Mouse (Mus musculus): ENCODE data around the gene Abca4. TPM values are rescaled to one million over a fixed set of nuclear protein-coding genes. Genes with fewer than 3 reads are reported as not detected.
A peak's percentile ranks its signal among the peaks of the same experiment; 100 is the strongest.

Abca4 gene
- polyA plus RNA-seq, 1 experiment from 2014 or later = 0.44 TPM

- Histone ChIP-seq H3K27ac (replicated peaks) (peak overlapping the region; percentile 56), H3K9ac (ENCODE audit: low read length) (no peak overlapping the region), H3K4me2 (replicated peaks; ENCODE audit: low read depth) (no peak overlapping the region), H3K4me1 (replicated peaks; ENCODE audit: control insufficient read depth, insufficient read depth) (peaks cover 3% of the 10 kb centered on the region), H3K27me3 (ENCODE audit: control insufficient read depth, insufficient read depth, low read length) (no peaks in the 10 kb centered on the region), H3K36me3 (ENCODE audit: control insufficient read depth, insufficient read depth, low read length) (no peaks in the 10 kb centered on the region), H3K4me3 (ENCODE audit: low read depth, low read length) (no peak overlapping the region), H3K9me3 (ENCODE audit: control insufficient read depth, low read length) (no peaks in the 10 kb centered on the region)
- DNase-seq (ENCODE audit: low spot score) (no peak), ATAC-seq (ENCODE audit: low FRiP score, low TSS enrichment) (0 out of 2 replicates have a peak, but pooled peaks have one; percentile 35)
- 67% methylated on average over 15 of the region's 15 CpGs for WGBS
- TF ChIP-seq EP300 (optimal IDR thresholded peaks at IDR 0.05) (no peak), CTCF (IDR thresholded peaks at IDR 0.05; ENCODE audit: low read depth) (peak; percentile 20; the same call in 1 of the 2 replicates)
Observed at GRCm38 (mm10) chr3:122208296-122209225, 164.3 kb downstream of the Abca4 start.

GRCm38 (mm10) chr3:122209511-122209910 lies 165.3 kb downstream of the Abca4 start:
- no peak for TF ChIP-seq EP300 (optimal IDR thresholded peaks at IDR 0.05)
- TF ChIP-seq CTCF (IDR thresholded peaks at IDR 0.05; ENCODE audit: low read depth) = no peak
- no peak for DNase-seq (ENCODE audit: low spot score)
- Histone ChIP-seq H3K27me3 (ENCODE audit: control insufficient read depth, insufficient read depth, low read length) (no peaks in the 10 kb centered on the region), H3K4me1 (replicated peaks; ENCODE audit: control insufficient read depth, insufficient read depth) (peaks cover 3% of the 10 kb centered on the region), H3K4me2 (replicated peaks; ENCODE audit: low read depth) (no peak overlapping the region), H3K27ac (replicated peaks) (no peak overlapping the region), H3K9me3 (ENCODE audit: control insufficient read depth, low read length) (no peaks in the 10 kb centered on the region), H3K4me3 (ENCODE audit: low read depth, low read length) (no peak overlapping the region), H3K36me3 (ENCODE audit: control insufficient read depth, insufficient read depth, low read length) (no peaks in the 10 kb centered on the region), H3K9ac (ENCODE audit: low read length) (no peak overlapping the region)
- ATAC-seq (ENCODE audit: low FRiP score, low TSS enrichment) = no peak
- 90% methylated on average over 11 of the region's 11 CpGs for WGBS

GRCm38 (mm10) chr3:122210434-122210833 lies 166.2 kb downstream of the Abca4 start:
- WGBS = 48% methylated on average over 5 of the region's 5 CpGs
- no peaks in the 10 kb centered on the region for H3K36me3 ChIP-seq (ENCODE audit: control insufficient read depth, insufficient read depth, low read length)
- no peak overlapping the region for H3K4me2 ChIP-seq (replicated peaks; ENCODE audit: low read depth)
- no peaks in the 10 kb centered on the region for H3K9me3 ChIP-seq (ENCODE audit: control insufficient read depth, low read length)
- no peak for ATAC-seq (ENCODE audit: low FRiP score, low TSS enrichment)
- H3K4me3 ChIP-seq (ENCODE audit: low read depth, low read length) = no peak overlapping the region
- H3K27ac ChIP-seq (replicated peaks) = no peak overlapping the region
- no peak overlapping the region for H3K9ac ChIP-seq (ENCODE audit: low read length)
- H3K27me3 ChIP-seq (ENCODE audit: control insufficient read depth, insufficient read depth, low read length) = no peaks in the 10 kb centered on the region
- no peak for TF ChIP-seq CTCF (IDR thresholded peaks at IDR 0.05; ENCODE audit: low read depth)
- peaks cover 3% of the 10 kb centered on the region for H3K4me1 ChIP-seq (replicated peaks; ENCODE audit: control insufficient read depth, insufficient read depth)
- DNase-seq (ENCODE audit: low spot score) = no peak

- no peak overlapping the region for H3K27ac ChIP-seq (replicated peaks)
- 47% methylated on average over 7 of the region's 7 CpGs for WGBS
Observed at GRCm38 (mm10) chr3:122210846-122211245, 166.6 kb downstream of the Abca4 start.

GRCm38 (mm10) chr3:122211446-122212125 lies 167.3 kb downstream of the Abca4 start:
- Histone ChIP-seq H3K4me1 (replicated peaks; ENCODE audit: control insufficient read depth, insufficient read depth) (peaks cover 3% of the 10 kb centered on the region), H3K27ac (replicated peaks) (no peak overlapping the region), H3K36me3 (ENCODE audit: control insufficient read depth, insufficient read depth, low read length) (no peaks in the 10 kb centered on the region), H3K9me3 (ENCODE audit: control insufficient read depth, low read length) (no peaks in the 10 kb centered on the region), H3K4me2 (replicated peaks; ENCODE audit: low read depth) (no peak overlapping the region), H3K9ac (ENCODE audit: low read length) (no peak overlapping the region), H3K4me3 (ENCODE audit: low read depth, low read length) (no peak overlapping the region), H3K27me3 (ENCODE audit: control insufficient read depth, insufficient read depth, low read length) (no peaks in the 10 kb centered on the region)
- 41% methylated on average over 13 of the region's 13 CpGs for WGBS
- DNase-seq (ENCODE audit: low spot score) (no peak), ATAC-seq (ENCODE audit: low FRiP score, low TSS enrichment) (no peak)
- no peak for TF ChIP-seq EP300 (optimal IDR thresholded peaks at IDR 0.05)
- TF ChIP-seq CTCF (IDR thresholded peaks at IDR 0.05; ENCODE audit: low read depth) = no peak

More at GRCm38 (mm10) chr3:122210846-122211245, 166.6 kb downstream of the Abca4 start:
- no peaks in the 10 kb centered on the region for H3K27me3 ChIP-seq (ENCODE audit: control insufficient read depth, insufficient read depth, low read length)
- H3K9ac ChIP-seq (ENCODE audit: low read length) = no peak overlapping the region
- DNase-seq (ENCODE audit: low spot score) (no peak), ATAC-seq (ENCODE audit: low FRiP score, low TSS enrichment) (no peak)
- H3K4me3 ChIP-seq (ENCODE audit: low read depth, low read length) = no peak overlapping the region
- peaks cover 3% of the 10 kb centered on the region for H3K4me1 ChIP-seq (replicated peaks; ENCODE audit: control insufficient read depth, insufficient read depth)
- no peaks in the 10 kb centered on the region for H3K9me3 ChIP-seq (ENCODE audit: control insufficient read depth, low read length)
- no peak for TF ChIP-seq EP300 (optimal IDR thresholded peaks at IDR 0.05)
- no peak for TF ChIP-seq CTCF (IDR thresholded peaks at IDR 0.05; ENCODE audit: low read depth)
- no peak overlapping the region for H3K4me2 ChIP-seq (replicated peaks; ENCODE audit: low read depth)
- H3K36me3 ChIP-seq (ENCODE audit: control insufficient read depth, insufficient read depth, low read length) = no peaks in the 10 kb centered on the region
